Mouse (Mus musculus) midbrain, embryonic 11.5 days (tissue): ENCODE results near the gene Atl3. TPM values are rescaled to one million over a fixed set of nuclear protein-coding genes. Genes with fewer than 3 reads are reported as not detected.

Source experiments
- ATAC-seq: fragments of 200-750 bp; cut with Nextera tagmentation; 2 replicates; pipeline ENCODE4 v1.8.0; 2017; ENCODE audit warnings: moderate TSS enrichment, moderate library complexity; ENCODE audit not compliant: low FRiP score
- DNase-seq: peaks from one replicate; pipeline ENCODE4 v3.0.0; 2015; ENCODE audit warnings: low spot score; ENCODE audit errors: missing footprints
- H3K27ac ChIP-seq: fragments of 300-500 bp; sonication (generic); 2 replicates; pipeline ENCODE4 v1.5.1; 2014; ENCODE audit warnings: low read depth, low read length
- H3K27me3 ChIP-seq: fragments of 300-500 bp; sonication (generic); 2 replicates; pipeline ENCODE4 v1.6.1; 2014; ENCODE audit warnings: mild to moderate bottlenecking, low read length, moderate library complexity, mixed read lengths; ENCODE audit not compliant: control insufficient read depth, insufficient read depth
- H3K36me3 ChIP-seq: fragments of 300-500 bp; sonication (generic); 2 replicates; pipeline ENCODE4 v1.6.1; 2014; ENCODE audit warnings: mild to moderate bottlenecking, low read length, moderate library complexity, mixed read lengths; ENCODE audit not compliant: control insufficient read depth, insufficient read depth
- H3K4me1 ChIP-seq: fragments of 300-500 bp; sonication (generic); 2 replicates; pipeline ENCODE4 v1.6.1; 2014; ENCODE audit warnings: low read length; ENCODE audit not compliant: control insufficient read depth, insufficient read depth
- H3K4me2 ChIP-seq: fragments of 300-500 bp; sonication (generic); 2 replicates; pipeline ENCODE4 v1.6.1; 2014; ENCODE audit warnings: mild to moderate bottlenecking, moderate library complexity
- H3K4me3 ChIP-seq: fragments of 300-500 bp; sonication (generic); 2 replicates; pipeline ENCODE4 v1.5.1; 2014; ENCODE audit warnings: low read depth, low read length
- H3K9ac ChIP-seq: fragments of 300-500 bp; sonication (generic); 2 replicates; pipeline ENCODE4 v1.6.1; 2014; ENCODE audit warnings: low read length
- H3K9me3 ChIP-seq: fragments of 300-500 bp; sonication (generic); 2 replicates; pipeline ENCODE4 v1.6.1; 2016; ENCODE audit warnings: low read length; ENCODE audit not compliant: control insufficient read depth
- WGBS: fragments of 180-500 bp; shearing (Covaris S2); extraction: QIAGEN DNeasy Blood & Tissue Kit; methylation state at CpG from one replicate; pipeline ENCODE4 v1.1.7; 2014; 5-methylcytosine and 5-hydroxymethylcytosine counted together
- polyA plus RNA-seq: library from polyadenylated mRNA; unstranded; fragments of >200 nt; fragmentation: Nextera tagmentation; extraction: Ambion mirVana; gene quantifications from 2 replicates; pipeline ENCODE4 v1.2.1, GENCODE M21; 2014

The Atl3 gene
- polyA plus RNA-seq, 1 experiment from 2014 or later: 8.5 TPM

DNA sequence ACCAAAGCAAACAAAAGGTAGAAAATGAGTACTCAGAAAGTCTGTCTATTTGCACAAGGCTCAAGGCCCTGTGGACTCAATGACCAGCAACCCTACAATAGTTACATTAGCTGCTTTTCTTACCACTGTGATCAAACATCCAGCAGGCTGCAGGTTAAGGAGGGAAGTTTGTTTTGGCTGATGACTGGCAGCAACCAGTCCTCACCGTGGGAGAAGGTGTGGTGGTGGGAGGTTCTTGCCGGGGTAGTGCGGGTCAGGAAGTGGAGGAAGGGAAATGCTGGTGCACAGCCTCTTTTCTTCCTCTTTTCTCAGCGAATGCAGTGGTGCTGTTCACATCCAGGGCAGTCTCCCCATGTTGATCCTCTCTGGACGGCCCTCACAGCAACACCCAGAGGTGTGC, 87.2 kb downstream of the Atl3 start:
- Histone ChIP-seq H3K27ac (no peak overlapping the region), H3K27me3 (no peaks in the 10 kb centered on the region), H3K36me3 (no peaks in the 10 kb centered on the region), H3K4me2 (no peak overlapping the region), H3K9ac (no peak overlapping the region), H3K4me1 (no peaks in the 10 kb centered on the region), H3K4me3 (no peak overlapping the region), H3K9me3 (no peaks in the 10 kb centered on the region)
- no peak for ATAC-seq
- DNase-seq: no peak
- 78% methylated on average over 5 of the region's 5 CpGs for WGBS

GRCm38 (mm10) chr19:7583101-7583500, 89.3 kb downstream of the Atl3 start:
- Histone ChIP-seq H3K36me3 (no peaks in the 10 kb centered on the region), H3K4me3 (no peak overlapping the region), H3K27me3 (no peaks in the 10 kb centered on the region), H3K27ac (no peak overlapping the region), H3K4me2 (no peak overlapping the region), H3K9me3 (no peaks in the 10 kb centered on the region), H3K4me1 (no peaks in the 10 kb centered on the region), H3K9ac (no peak overlapping the region)
- DNase-seq (no peak), ATAC-seq (no peak)
- WGBS: 64% methylated on average over 7 of the region's 7 CpGs

- Histone ChIP-seq H3K9me3 (no peaks in the 10 kb centered on the region), H3K4me2 (no peak overlapping the region), H3K27me3 (no peaks in the 10 kb centered on the region), H3K4me1 (no peaks in the 10 kb centered on the region), H3K27ac (no peak overlapping the region), H3K36me3 (no peaks in the 10 kb centered on the region), H3K9ac (no peak overlapping the region), H3K4me3 (no peak overlapping the region)
- no peak for ATAC-seq
- 82% methylated on average over 3 of the region's 3 CpGs for WGBS
- DNase-seq: no peak
These were observed 89.8 kb downstream of the Atl3 start for GRCm38 (mm10) chr19:7583599-7583998.

GRCm38 (mm10) chr19:7585279-7585678, 91.4 kb downstream of the Atl3 start:
- Histone ChIP-seq H3K4me2 (no peak overlapping the region), H3K9me3 (no peaks in the 10 kb centered on the region), H3K27me3 (no peaks in the 10 kb centered on the region), H3K36me3 (no peaks in the 10 kb centered on the region), H3K4me3 (no peak overlapping the region), H3K9ac (no peak overlapping the region), H3K4me1 (no peaks in the 10 kb centered on the region), H3K27ac (no peak overlapping the region)
- no peak for DNase-seq
- 90% methylated on average over 8 of the region's 8 CpGs for WGBS
- no peak for ATAC-seq

- H3K4me2 ChIP-seq: no peak overlapping the region
- no peak overlapping the region for H3K4me3 ChIP-seq
- no peaks in the 10 kb centered on the region for H3K9me3 ChIP-seq
- H3K4me1 ChIP-seq: no peaks in the 10 kb centered on the region
- ATAC-seq: no peak
- no peak for DNase-seq
- 94% methylated on average over 6 of the region's 6 CpGs for WGBS
- H3K27ac ChIP-seq: no peak overlapping the region
- H3K36me3 ChIP-seq: no peaks in the 10 kb centered on the region
- H3K27me3 ChIP-seq: no peaks in the 10 kb centered on the region
- no peak overlapping the region for H3K9ac ChIP-seq
These were observed 91.9 kb downstream of the Atl3 start for GRCm38 (mm10) chr19:7585764-7586163.

Other genes with a start within 250 kb of the Atl3 start
- 33.8 and 36.9 TPM in 2 replicates for gene Rcor2, start 226.7 kb upstream of the Atl3 start, polyA plus RNA-seq
- 43.0 and 53.9 TPM in 2 replicates for gene Mark2, start 152.2 kb upstream of the Atl3 start, polyA plus RNA-seq
- 23.2 and 25.3 TPM in 2 replicates for gene Spindoc, start 111.0 kb upstream of the Atl3 start, polyA plus RNA-seq
- gene 2700081O15Rik, start 76.4 kb upstream of the Atl3 start, polyA plus RNA-seq: 12.3 and 13.2 TPM in 2 replicates
- 371 and 383 TPM in 2 replicates for gene Rtn3, start 10.8 kb upstream of the Atl3 start, polyA plus RNA-seq
- gene Pla2g16, start 63.4 kb downstream of the Atl3 start, polyA plus RNA-seq: 2.3 and 3.2 TPM in 2 replicates
- gene Lgals12, start 113.2 kb downstream of the Atl3 start, polyA plus RNA-seq: not detected in 2 replicates
- gene Hrasls5, start 118.5 kb downstream of the Atl3 start, polyA plus RNA-seq: not detected in 2 replicates
- gene Slc22a19, start 217.3 kb downstream of the Atl3 start, polyA plus RNA-seq: not detected in 2 replicates